Mouse (Mus musculus) MEL (cell line): ENCODE results near the gene Aunip. TPM values are rescaled to one million over a fixed set of nuclear protein-coding genes. Genes with fewer than 3 reads are reported as not detected.

Experiments
- DNase-seq: peaks from one replicate; pipeline ENCODE4 v3.0.0; 2011; ENCODE audit warnings: low read depth, low spot score
- H3K27ac ChIP-seq: 2 replicates; pipeline ENCODE4 v1.5.1; 2012; ENCODE audit warnings: low read depth, mild to moderate bottlenecking, control low read depth, low read length, moderate library complexity; ENCODE audit not compliant: control insufficient read depth
- H3K27me3 ChIP-seq, 2 experiments: fragments of 150-350 bp in 1 of 2; sonication (generic) in 1 of 2; 2 replicates each; pipeline ENCODE4 v1.6.1; 2012; ENCODE audit warnings: low read length in 2 of 2, mild to moderate bottlenecking in 2 of 2, improper control_type of control experiment in 1 of 2, moderate library complexity in 1 of 2; ENCODE audit not compliant: insufficient read depth in 2 of 2, control insufficient read depth in 1 of 2
- H3K36me3 ChIP-seq, 2 experiments: 2 replicates each; pipeline ENCODE4 v1.6.1; 2012 to 2014; ENCODE audit warnings: low read length in 2 of 2, improper control_type of control experiment in 1 of 2, inconsistent platforms in 1 of 2, mild to moderate bottlenecking in 1 of 2; ENCODE audit not compliant: insufficient read depth in 2 of 2, control insufficient read depth in 1 of 2
- H3K4me1 ChIP-seq, 2 experiments: fragments of 150-350 bp in 1 of 2; sonication (generic) in 1 of 2; 2 replicates each; pipeline ENCODE4 v1.6.1; 2012; ENCODE audit warnings: low read length in 2 of 2, improper control_type of control experiment in 1 of 2, mild to moderate bottlenecking in 1 of 2; ENCODE audit not compliant: insufficient read depth in 2 of 2, control insufficient read depth in 1 of 2
- H3K4me3 ChIP-seq, 2 experiments: fragments of 150-350 bp in 1 of 2; sonication (generic) in 1 of 2; 2 replicates each; pipeline ENCODE4 v1.5.1; 2012; ENCODE audit warnings: low read depth in 2 of 2, low read length in 2 of 2, mild to moderate bottlenecking in 2 of 2, moderate library complexity in 2 of 2, control low read depth in 1 of 2, improper control_type of control experiment in 1 of 2; ENCODE audit not compliant: control insufficient read depth in 1 of 2, insufficient read depth in 1 of 2
- H3K79me2 ChIP-seq: 2 replicates; pipeline ENCODE4 v1.6.1; 2012; ENCODE audit warnings: mild to moderate bottlenecking, low read length, moderate library complexity; ENCODE audit not compliant: control insufficient read depth, poor library complexity, insufficient read depth
- H3K9ac ChIP-seq: 2 replicates; pipeline ENCODE4 v1.6.1; 2012; ENCODE audit warnings: low read depth, mild to moderate bottlenecking, control low read depth, low read length, moderate library complexity; ENCODE audit not compliant: control insufficient read depth, poor library complexity, severe bottlenecking
- H3K9me3 ChIP-seq: fragments of 150-350 bp; sonication (generic); replicated peaks from 2 replicates; pipeline ENCODE4 v1.6.1; 2012; ENCODE audit warnings: mild to moderate bottlenecking, low read length, improper control_type of control experiment, moderate library complexity; ENCODE audit not compliant: insufficient read depth
- BHLHE40 ChIP-seq: IDR thresholded peaks from 2 replicates; pipeline ENCODE4 v1.6.1; 2012; ENCODE audit warnings: low read depth, mild to moderate bottlenecking, inconsistent platforms, low read length, improper control_type of control experiment, borderline replicate concordance
- CHD1 ChIP-seq: IDR thresholded peaks from 2 replicates; pipeline ENCODE4 v1.6.1; 2012; ENCODE audit warnings: low read depth, mild to moderate bottlenecking, inconsistent platforms, low read length, improper control_type of control experiment
- CTCF ChIP-seq, 3 experiments: IDR thresholded peaks in 2 of 3; conservative IDR thresholded peaks in 1 of 3; 2 replicates each; pipeline ENCODE4 v1.5.1; 2011 to 2012; ENCODE audit warnings: low read length in 3 of 3, low read depth in 2 of 3, mild to moderate bottlenecking in 2 of 3, improper control_type of control experiment in 1 of 3, inconsistent platforms in 1 of 3, mixed read lengths in 1 of 3, moderate library complexity in 1 of 3; ENCODE audit not compliant: control insufficient read depth in 1 of 3, insufficient read depth in 1 of 3, poor library complexity in 1 of 3, severe bottlenecking in 1 of 3
- EP300 ChIP-seq, 2 experiments: IDR thresholded peaks; 2 replicates each; pipeline ENCODE4 v1.6.1; 2011; ENCODE audit warnings: improper control_type of control experiment in 2 of 2, low read length in 2 of 2, low read depth in 1 of 2, mild to moderate bottlenecking in 1 of 2
- ETS1 ChIP-seq: IDR thresholded peaks from 2 replicates; pipeline ENCODE4 v1.6.1; 2012; ENCODE audit warnings: low read depth, mild to moderate bottlenecking, inconsistent platforms, low read length, improper control_type of control experiment, moderate library complexity
- GABPA ChIP-seq: IDR thresholded peaks from 2 replicates; pipeline ENCODE4 v1.6.1; 2012; ENCODE audit warnings: low read depth, mild to moderate bottlenecking, inconsistent platforms, low read length, improper control_type of control experiment, moderate library complexity
- GATA1 ChIP-seq: IDR thresholded peaks from 2 replicates; pipeline ENCODE4 v1.6.1; 2011; ENCODE audit warnings: low read depth, low read length, improper control_type of control experiment
- JUND ChIP-seq: IDR thresholded peaks from 2 replicates; pipeline ENCODE4 v1.6.1; 2011; ENCODE audit warnings: low read depth, mild to moderate bottlenecking, improper control_type of control experiment, low read length
- MAZ ChIP-seq: IDR thresholded peaks from 2 replicates; pipeline ENCODE4 v1.6.1; 2012; ENCODE audit warnings: low read depth, mild to moderate bottlenecking, inconsistent platforms, low read length, improper control_type of control experiment
- MEF2A ChIP-seq: IDR thresholded peaks from 2 replicates; pipeline ENCODE4 v1.6.1; 2014; ENCODE audit warnings: low read depth, mild to moderate bottlenecking, inconsistent platforms, low read length, improper control_type of control experiment; ENCODE audit not compliant: poor library complexity, insufficient replicate concordance, severe bottlenecking; ENCODE audit errors: extremely low read depth
- MXI1 ChIP-seq: IDR thresholded peaks from 2 replicates; pipeline ENCODE4 v1.6.1; 2011; ENCODE audit warnings: mild to moderate bottlenecking, low read depth, low read length, improper control_type of control experiment
- MYB ChIP-seq: IDR thresholded peaks from 2 replicates; pipeline ENCODE4 v1.6.1; 2011; ENCODE audit warnings: mild to moderate bottlenecking, low read depth, low read length, improper control_type of control experiment
- NELFE ChIP-seq: IDR thresholded peaks from 2 replicates; pipeline ENCODE4 v1.6.1; 2011; ENCODE audit warnings: low read depth, low read length, improper control_type of control experiment
- NRF1 ChIP-seq: IDR thresholded peaks from 2 replicates; pipeline ENCODE4 v1.6.1; 2014; ENCODE audit warnings: low read depth, mild to moderate bottlenecking, inconsistent platforms, low read length, improper control_type of control experiment, moderate library complexity; ENCODE audit not compliant: poor library complexity, insufficient read depth, severe bottlenecking
- POLR2A ChIP-seq, 2 experiments: IDR thresholded peaks; 2 replicates each; pipeline ENCODE4 v1.6.1; 2011 to 2012; ENCODE audit warnings: low read length in 2 of 2, mild to moderate bottlenecking in 2 of 2, control low read depth in 1 of 2, improper control_type of control experiment in 1 of 2, low read depth in 1 of 2, moderate library complexity in 1 of 2; ENCODE audit not compliant: control insufficient read depth in 1 of 2, insufficient read depth in 1 of 2, poor library complexity in 1 of 2
- POLR2AphosphoS5 ChIP-seq: IDR thresholded peaks from 2 replicates; pipeline ENCODE4 v1.6.1; 2012; ENCODE audit warnings: low read depth, borderline replicate concordance, mild to moderate bottlenecking, inconsistent platforms, low read length, moderate library complexity, mixed read lengths
- RAD21 ChIP-seq: IDR thresholded peaks from 2 replicates; pipeline ENCODE4 v1.6.1; 2011; ENCODE audit warnings: mild to moderate bottlenecking, low read depth, low read length, improper control_type of control experiment
- RCOR1 ChIP-seq: IDR thresholded peaks from 2 replicates; pipeline ENCODE4 v1.6.1; 2012; ENCODE audit warnings: low read depth, mild to moderate bottlenecking, inconsistent platforms, low read length, improper control_type of control experiment
- TAL1 ChIP-seq: IDR thresholded peaks from 2 replicates; pipeline ENCODE4 v1.6.1; 2012; ENCODE audit warnings: mild to moderate bottlenecking, inconsistent platforms, low read length, moderate library complexity, mixed read lengths
- TCF12 ChIP-seq: IDR thresholded peaks from 2 replicates; pipeline ENCODE4 v1.6.1; 2014; ENCODE audit warnings: low read depth, mild to moderate bottlenecking, inconsistent platforms, low read length, improper control_type of control experiment, moderate library complexity
- UBTF ChIP-seq: IDR thresholded peaks from 2 replicates; pipeline ENCODE4 v1.6.1; 2012; ENCODE audit warnings: low read depth, mild to moderate bottlenecking, inconsistent platforms, low read length, improper control_type of control experiment, moderate library complexity, borderline replicate concordance; ENCODE audit not compliant: insufficient read depth
- ZC3H11A ChIP-seq: IDR thresholded peaks from 2 replicates; pipeline ENCODE4 v1.6.1; 2012; ENCODE audit warnings: low read depth, mild to moderate bottlenecking, inconsistent platforms, low read length, improper control_type of control experiment
- ZMIZ1 ChIP-seq: IDR thresholded peaks from 2 replicates; pipeline ENCODE4 v1.6.1; 2012; ENCODE audit warnings: low read depth, mild to moderate bottlenecking, inconsistent platforms, low read length, improper control_type of control experiment, moderate library complexity
- polyA plus RNA-seq, 2 experiments: library from polyadenylated mRNA; stranded (reverse) in 1 of 2; unstranded in 1 of 2; fragments of >175 nt in 1 of 2; fragments of >200 nt in 1 of 2; gene quantifications; 2 replicates each; pipeline versions ENCODE4 v1.2.1 to v1.2.4; 2012; ENCODE audit warnings: low replicate concordance in 2 of 2, low read depth in 1 of 2; ENCODE audit not compliant: insufficient read length in 2 of 2, insufficient read depth in 1 of 2, missing spikeins in 1 of 2
- total RNA-seq: library from RNA; depleted of rRNA; stranded (reverse); fragments of 300-350 nt; gene quantifications from 2 replicates; pipeline ENCODE4 v1.2.3, GENCODE M21; 2012

Gene Aunip
- total and polyA plus RNA-seq, 3 experiments: 14.9 to 20.6 TPM; not detected in 1

- H3K27me3 ChIP-seq: no peaks in the 10 kb centered on the region
- peak within 1 kb of the TSS; percentile 20 for H3K9ac ChIP-seq
- peaks cover 8 to 46% of the 10 kb centered on the region in 2 experiments for H3K4me1 ChIP-seq
- H3K27ac ChIP-seq: peak within 1 kb of the TSS; percentile 26; the same call in 1 of the 2 replicates
- H3K4me3 ChIP-seq: peak within 1 kb of the TSS; percentile 35 to 51
- no peaks in the 10 kb centered on the region for H3K9me3 ChIP-seq
- peak; percentile 35; the same call in 1 of the 2 replicates for TF ChIP-seq ETS1
- TF ChIP-seq CTCF (IDR thresholded peaks at IDR 0.05 in 2 of 3, conservative IDR thresholded peaks at IDR 0.05 in 1 of 3; ENCODE audit: control insufficient read depth in 1 of 3, insufficient read depth in 1 of 3, low read depth in 2 of 3, low read length in 3 of 3, poor library complexity in 1 of 3, severe bottlenecking in 1 of 3): 0 out of 6 replicates have a peak, but pooled peaks of 1 of the 3 experiments have one; percentile 5
- TF ChIP-seq CHD1: no peak
- TF ChIP-seq EP300 (IDR thresholded peaks at IDR 0.05; ENCODE audit: low read depth in 1 of 2, low read length in 2 of 2): 0 out of 4 replicates have a peak, but pooled peaks of 1 of the 2 experiments have one; percentile 6
- TF ChIP-seq UBTF: no peak
- peak; percentile 23 for TF ChIP-seq TAL1
- TF ChIP-seq NRF1: 0 out of 2 replicates have a peak, but pooled peaks have one; percentile 13
- TF ChIP-seq POLR2AphosphoS5: no peak
- TF ChIP-seq GATA1: peak; percentile 59
- H3K79me2 ChIP-seq: no peaks in the 10 kb centered on the region
- peaks cover 0 to 18% of the 10 kb centered on the region in 2 experiments; a peak in 2 of 4 replicates for H3K36me3 ChIP-seq
- DNase-seq: peak; percentile 82
Observed at GRCm38 (mm10) chr4:134496595-134497210, 14.1 kb upstream of the Aunip start, which contains the start of gene Paqr7. Gene Paqr7 (plus strand): TSS chr4:134496697.

GRCm38 (mm10) chr4:134497223-134497622, 13.6 kb upstream of the Aunip start:
- H3K4me1 ChIP-seq: peaks cover 8 to 46% of the 10 kb centered on the region in 2 experiments
- no peak overlapping the region for H3K27ac ChIP-seq
- no peaks in the 10 kb centered on the region for H3K27me3 ChIP-seq
- H3K36me3 ChIP-seq: peaks cover 0 to 18% of the 10 kb centered on the region in 2 experiments; a peak in 2 of 4 replicates
- TF ChIP-seq TAL1: no peak
- no peak for TF ChIP-seq MXI1
- TF ChIP-seq MEF2A: no peak
- TF ChIP-seq ZC3H11A: no peak
- no peak for TF ChIP-seq GATA1
- no peak for TF ChIP-seq NELFE
- no peak for TF ChIP-seq MYB
- no peak for TF ChIP-seq CTCF (IDR thresholded peaks at IDR 0.05 in 2 of 3, conservative IDR thresholded peaks at IDR 0.05 in 1 of 3; ENCODE audit: control insufficient read depth in 1 of 3, insufficient read depth in 1 of 3, low read depth in 2 of 3, low read length in 3 of 3, poor library complexity in 1 of 3, severe bottlenecking in 1 of 3)
- TF ChIP-seq JUND: no peak
- TF ChIP-seq GABPA: no peak
- no peak for TF ChIP-seq BHLHE40
- TF ChIP-seq RCOR1: no peak
- TF ChIP-seq NRF1: no peak
- no peak for TF ChIP-seq UBTF
- no peak for TF ChIP-seq MAZ
- TF ChIP-seq POLR2A (IDR thresholded peaks at IDR 0.05; ENCODE audit: control insufficient read depth in 1 of 2, insufficient read depth in 1 of 2, low read depth in 1 of 2, low read length in 2 of 2, poor library complexity in 1 of 2): no peak
- TF ChIP-seq ZMIZ1: no peak
- no peak for TF ChIP-seq CHD1
- TF ChIP-seq TCF12: no peak
- TF ChIP-seq RAD21: no peak
- DNase-seq: no peak
- no peaks in the 10 kb centered on the region for H3K79me2 ChIP-seq
- peak overlapping the region; percentile 35 to 51 for H3K4me3 ChIP-seq
- H3K9ac ChIP-seq: peak overlapping the region; percentile 20
- H3K9me3 ChIP-seq: no peaks in the 10 kb centered on the region
